Mouse (Mus musculus): Measurements from ENCODE around the gene Capn5.

GRCm38 (mm10) chr7:98137583-98137982 lies 40.5 kb downstream of the Capn5 start:
- no peak for TF ChIP-seq POLR2A (IDR thresholded peaks at IDR 0.05; ENCODE audit: low read depth, low read length)
- no peak for TF ChIP-seq CTCF (IDR thresholded peaks at IDR 0.05; ENCODE audit: extremely low read depth, insufficient read depth, insufficient read length, insufficient replicate concordance)
